Mouse (Mus musculus) adrenal gland, postnatal 36 days (tissue): Measurements from ENCODE around the gene Chil1. TPM values are rescaled to one million over a fixed set of nuclear protein-coding genes. Genes with fewer than 3 reads are reported as not detected.

Experiments used
- DNase-seq, 2 experiments: peaks; one replicate each; pipeline ENCODE4 v3.0.0; 2021; ENCODE audit warnings: mixed read lengths in 1 of 2
- long read RNA-seq, 2 experiments: library from polyadenylated mRNA; stranded (forward); transcript quantifications; one replicate each; pipeline ENCODE4 v2.0.0; 2021; ENCODE audit warnings: borderline sequencing depth in 2 of 2
- total RNA-seq, 2 experiments: library from RNA; stranded (reverse); gene quantifications; 2 replicates each; pipeline ENCODE4 v1.2.3; 2021

The Chil1 gene
- total RNA-seq: 1 to 10 TPM; 1.3 to 1.7 TPM
- long read RNA-seq, experiment 1, partial matches to known transcripts: 0 of 2 reads
- long read RNA-seq, experiment 1, other reads (novel, unspliced or antisense): 0 of 2 reads
- long read RNA-seq, experiment 2, partial matches to known transcripts: 1 of 1 reads
- long read RNA-seq, experiment 2, other reads (novel, unspliced or antisense): 0 of 1 reads

DNA sequence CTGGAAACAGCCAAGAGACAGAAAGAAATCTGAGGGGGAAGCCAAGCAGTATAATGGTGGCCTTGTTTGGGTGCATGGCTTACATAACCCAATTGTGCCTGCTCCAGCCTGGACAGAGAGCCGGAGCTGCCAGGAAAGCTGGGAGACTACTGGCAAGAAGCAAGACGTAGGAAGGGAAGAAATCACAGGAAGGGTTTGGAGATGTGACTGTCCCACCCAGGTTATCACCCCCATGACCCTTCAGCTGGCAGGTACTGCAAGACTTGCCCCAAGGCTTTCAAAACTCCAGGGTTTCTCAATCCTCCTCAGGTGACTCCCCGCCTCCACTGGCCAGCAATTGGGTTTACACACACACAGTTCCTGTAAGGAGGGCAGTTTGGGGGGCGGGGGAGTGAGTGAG, at the start of gene Chil1:
TSS of gene Chil1 (plus strand) at position 152 of the 400 bp plus-strand sequence.
- DNase-seq: peak in 1 of 2 experiments; percentile 26

DNA sequence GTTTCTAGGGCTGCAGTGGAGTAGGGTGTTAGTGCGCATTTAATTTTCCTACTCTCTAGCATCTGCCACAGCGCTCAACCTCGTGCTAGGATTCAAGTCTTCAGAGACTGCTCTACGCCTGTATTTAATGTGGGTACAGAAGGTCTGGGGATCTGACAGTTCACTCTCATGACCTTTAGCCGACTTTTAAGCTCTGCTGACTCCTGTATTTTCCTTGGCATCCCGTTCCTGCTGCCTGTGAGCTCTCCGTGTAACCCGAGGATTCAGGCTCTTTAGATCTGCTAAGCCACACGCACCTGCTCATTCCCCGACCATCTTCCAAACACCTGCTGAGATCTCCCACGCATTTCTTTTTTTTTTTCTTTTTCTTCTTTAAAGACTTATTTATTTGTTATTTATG, 48.7 kb upstream of the Chil1 start:
- no peak for DNase-seq

GRCm38 (mm10) chr1:134136351-134136750, 45.6 kb upstream of the Chil1 start:
- DNase-seq: no peak

DNA sequence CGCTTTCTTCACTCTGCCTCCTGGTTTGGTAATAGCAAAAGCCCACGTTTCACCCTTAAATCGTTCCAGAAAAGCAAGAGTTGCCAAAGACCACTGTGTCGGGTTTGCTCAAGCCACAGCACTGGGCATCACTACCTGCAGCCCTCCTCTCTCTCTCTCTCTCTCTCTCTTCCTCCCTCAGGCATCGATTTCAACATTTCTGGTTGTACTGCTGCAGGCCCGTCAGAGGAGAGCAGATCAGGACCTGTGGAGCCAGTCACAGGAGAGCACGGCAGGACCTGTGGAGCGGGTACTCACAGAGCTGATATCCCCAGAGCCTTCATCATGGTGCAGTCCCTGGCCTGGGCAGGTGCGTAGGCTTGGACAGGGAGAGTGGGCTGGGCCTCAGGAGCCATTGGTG, 43.6 kb upstream of the Chil1 start:
- DNase-seq: no peak

- no peak for DNase-seq
Measured at GRCm38 (mm10) chr1:134142363-134142794, 39.6 kb upstream of the Chil1 start.

DNA sequence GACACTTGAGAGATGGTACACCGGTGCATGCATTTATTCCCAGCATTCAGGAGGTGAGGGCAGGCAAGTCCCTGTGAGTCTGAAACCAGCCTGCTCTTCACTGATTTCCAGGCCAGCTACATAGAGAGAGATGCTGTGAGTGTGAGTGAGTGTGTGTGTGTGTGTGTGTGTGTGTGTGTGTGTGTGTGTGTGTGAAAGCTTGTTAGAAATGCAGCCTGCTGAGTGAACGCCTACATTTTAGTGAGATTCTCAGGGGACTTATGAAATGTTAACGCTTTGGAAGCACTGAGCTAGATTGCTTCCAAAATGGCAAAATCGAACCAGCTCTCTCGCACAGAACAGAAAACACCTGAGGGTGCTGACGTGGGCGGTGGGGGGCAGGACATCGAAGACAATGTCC, 35.9 kb upstream of the Chil1 start:
- no peak for DNase-seq

DNA sequence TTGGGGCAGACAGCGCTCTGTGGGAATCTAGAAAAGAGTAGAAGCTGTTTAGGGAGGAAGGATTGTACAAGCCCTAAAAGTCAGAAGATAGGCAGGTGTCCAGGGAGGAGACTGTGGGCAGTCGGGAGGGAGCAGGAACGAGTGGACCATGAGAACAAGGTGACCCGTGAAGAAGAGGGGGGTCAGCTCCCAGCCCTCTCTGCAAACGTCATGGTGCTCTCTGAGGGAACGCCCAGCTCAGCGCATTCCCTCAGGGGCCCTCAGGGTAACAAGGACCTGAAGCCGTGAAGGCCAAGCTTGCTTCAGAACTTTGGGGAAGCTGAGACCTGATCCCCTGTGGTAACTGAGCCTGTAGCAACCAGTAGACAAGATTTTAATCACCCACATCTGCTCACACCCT, 31.9 kb upstream of the Chil1 start:
- DNase-seq: no peak

DNA sequence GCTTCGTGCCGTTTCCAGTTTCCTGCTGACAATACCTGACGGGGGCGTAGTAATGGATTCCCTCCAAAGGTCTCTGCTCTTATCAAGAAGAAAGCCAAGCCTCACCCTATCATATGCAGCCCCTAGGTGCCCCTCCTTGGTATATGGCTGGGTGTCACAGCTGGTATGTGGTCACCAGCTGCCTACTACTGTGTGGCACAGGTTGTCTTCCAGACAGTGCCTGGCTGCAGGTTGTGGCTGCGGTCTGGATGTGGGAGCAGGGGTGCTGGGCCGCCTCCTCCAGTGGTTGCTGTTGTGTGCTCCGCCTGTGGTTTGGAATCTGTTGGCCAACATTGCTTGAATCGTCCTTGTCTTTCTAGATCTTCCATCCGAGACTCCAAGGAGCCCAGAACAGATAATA, 31.2 kb upstream of the Chil1 start:
- no peak for DNase-seq

- peak; percentile 71 to 81 for DNase-seq
Measured at GRCm38 (mm10) chr1:134151655-134152412, 30.1 kb upstream of the Chil1 start.

GRCm38 (mm10) chr1:134152626-134153590, 29.1 kb upstream of the Chil1 start:
- no peak for DNase-seq

- DNase-seq: no peak
Measured at GRCm38 (mm10) chr1:134154121-134154520, 27.9 kb upstream of the Chil1 start.

GRCm38 (mm10) chr1:134154655-134155054, 27.3 kb upstream of the Chil1 start:
- no peak for DNase-seq

- DNase-seq: no peak
Measured at GRCm38 (mm10) chr1:134160404-134160803, 21.6 kb upstream of the Chil1 start.

GRCm38 (mm10) chr1:134161399-134161798, 20.6 kb upstream of the Chil1 start:
- DNase-seq: no peak

DNA sequence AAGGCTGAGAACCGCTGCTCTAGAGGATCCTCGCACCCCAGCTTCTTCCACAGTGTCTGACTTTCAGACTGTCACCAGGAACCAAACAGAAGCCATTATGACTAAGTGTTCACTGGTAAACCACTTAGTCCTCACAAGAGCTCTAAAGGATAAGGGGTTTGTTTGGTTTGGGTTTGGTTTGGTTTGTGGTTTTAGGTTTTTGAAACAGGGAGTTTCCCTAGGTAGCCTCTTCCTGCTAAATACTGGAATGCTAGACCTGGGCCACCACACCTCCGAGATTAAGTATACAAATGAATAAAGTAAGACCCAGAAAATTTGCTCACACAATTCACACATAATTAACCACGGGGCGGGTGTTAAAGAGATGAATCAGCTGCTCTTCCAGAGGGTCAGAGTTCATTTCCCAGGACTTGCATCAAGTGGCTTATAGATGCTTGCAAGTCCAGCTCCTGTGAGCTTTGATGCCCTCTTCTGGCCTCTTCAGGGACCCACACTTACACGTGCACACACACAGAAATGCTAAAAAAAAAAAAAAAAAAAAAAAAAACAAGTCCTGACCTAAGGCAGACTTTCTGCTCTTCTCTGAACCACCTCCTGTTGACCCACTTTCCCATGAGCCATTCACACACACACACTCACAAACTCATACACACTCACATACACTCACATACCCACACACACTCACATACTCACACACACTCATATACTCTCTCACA, 19.3 kb upstream of the Chil1 start:
- no peak for DNase-seq

DNA sequence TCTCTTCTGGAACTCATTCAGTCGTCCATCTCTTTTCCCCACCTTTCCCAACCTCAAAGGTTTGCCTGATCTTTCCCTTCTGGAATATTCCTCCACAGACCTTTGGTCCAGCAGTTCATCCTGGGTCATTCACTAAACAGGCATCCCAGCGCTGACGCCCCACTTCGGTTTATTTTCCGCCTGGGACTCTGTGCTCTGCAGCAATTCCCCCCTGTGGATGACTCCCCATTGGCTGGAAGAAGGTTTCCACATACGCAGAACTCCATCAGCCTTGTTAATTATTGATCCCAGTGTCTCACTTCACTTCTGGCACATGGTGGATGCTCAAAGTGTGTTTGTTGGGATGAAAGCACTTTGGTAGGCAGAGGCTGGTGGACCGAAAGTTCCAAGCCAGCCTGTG, 18.5 kb upstream of the Chil1 start:
- DNase-seq: no peak

DNA sequence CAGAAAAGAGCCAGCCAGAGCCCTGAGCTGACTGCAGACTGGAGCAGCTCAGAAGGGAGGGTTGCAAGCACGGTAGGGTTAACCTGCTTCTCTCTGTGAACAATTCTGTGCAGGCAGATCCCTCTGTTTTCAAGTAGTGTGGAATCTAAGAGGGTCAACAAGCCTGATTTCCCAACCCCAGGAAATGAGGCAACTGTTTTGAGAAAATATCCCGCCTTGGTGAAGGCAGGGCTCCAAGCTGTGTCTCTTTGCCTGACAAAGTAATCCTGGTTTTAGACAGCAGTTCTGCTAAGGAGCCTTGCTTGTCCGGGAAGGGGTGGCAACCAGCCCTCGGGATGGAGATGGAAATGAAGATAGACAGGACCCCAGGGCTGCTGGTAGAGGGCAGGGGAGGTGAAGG, 17.5 kb upstream of the Chil1 start:
- DNase-seq: no peak

GRCm38 (mm10) chr1:134166547-134166946, 15.4 kb upstream of the Chil1 start:
- DNase-seq: no peak

GRCm38 (mm10) chr1:134167416-134168305, 14.3 kb upstream of the Chil1 start:
- no peak for DNase-seq

- no peak for DNase-seq
Measured at GRCm38 (mm10) chr1:134168567-134168966, 13.4 kb upstream of the Chil1 start.
